Mouse (Mus musculus) thymus, adult 2 months (tissue): ENCODE data around the gene Itpr2.

Experiments
- CTCF ChIP-seq: fragments of 200-500 bp; IDR thresholded peaks from 2 replicates; pipeline ENCODE4 v1.5.1; 2012; ENCODE audit warnings: mild to moderate bottlenecking, control low read depth, low read length, moderate library complexity, borderline replicate concordance; ENCODE audit not compliant: control insufficient read depth, poor library complexity, insufficient read depth; ENCODE audit errors: extremely low read depth
- POLR2A ChIP-seq: fragments of 200-500 bp; IDR thresholded peaks from 2 replicates; pipeline ENCODE4 v1.6.1; 2012; ENCODE audit warnings: mild to moderate bottlenecking, low read length, control low read depth, moderate library complexity; ENCODE audit not compliant: control insufficient read depth, poor library complexity, insufficient read depth; ENCODE audit errors: extremely low read depth

DNA sequence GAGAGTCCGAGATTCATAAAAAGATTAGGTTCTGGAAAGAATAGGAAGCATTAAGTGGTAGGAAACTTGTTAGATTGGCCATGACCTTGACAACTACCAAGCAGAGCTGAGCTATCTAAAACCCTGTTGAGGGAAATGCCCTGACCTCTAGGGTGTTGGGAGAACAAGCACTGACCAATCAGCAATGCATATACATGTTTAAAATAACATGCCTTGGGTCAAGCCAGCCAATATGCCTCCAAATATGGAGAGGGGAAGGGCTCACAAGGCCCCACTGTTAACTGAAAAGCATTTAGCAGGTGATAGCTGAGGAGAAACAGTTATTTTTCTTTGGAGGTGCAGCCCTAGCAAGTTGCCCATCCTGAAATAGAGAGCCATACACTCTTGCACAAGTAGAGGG, 25.2 kb downstream of the Itpr2 start:
- TF ChIP-seq CTCF (no peak), POLR2A (no peak)
